Mouse (Mus musculus): ENCODE measurements around the gene Ccnjl. TPM values are rescaled to one million over a fixed set of nuclear protein-coding genes. Genes with fewer than 3 reads are reported as not detected.
A peak's percentile ranks its signal among the peaks of the same experiment; 100 is the strongest.

Ccnjl gene
- total RNA-seq, 2 experiments from 2014 or later, result 7.4 to 8.5 TPM

- no peak for DNase-seq
- intact Hi-C loops (cut with DNase I), result no loop called here
Measured at GRCm38 (mm10) chr11:43565414-43565813, 36.8 kb downstream of the Ccnjl start.

- no peak for DNase-seq
- intact Hi-C loops (cut with DNase I), result no loop called here
Measured at GRCm38 (mm10) chr11:43565852-43566251, 37.3 kb downstream of the Ccnjl start.

- no peak for DNase-seq
- intact Hi-C loops (cut with DNase I), result no loop called here
Measured at GRCm38 (mm10) chr11:43566696-43567095, 38.1 kb downstream of the Ccnjl start.

GRCm38 (mm10) chr11:43568263-43568662, 39.7 kb downstream of the Ccnjl start:
- peak; percentile 30 to 61 for DNase-seq
- intact Hi-C loops (cut with DNase I), result no loop called here

- intact Hi-C loops (cut with DNase I), result no loop called here
- no peak for DNase-seq
Measured at GRCm38 (mm10) chr11:43569188-43569587, 40.6 kb downstream of the Ccnjl start.

GRCm38 (mm10) chr11:43569595-43569994, 41.0 kb downstream of the Ccnjl start:
- intact Hi-C loops (cut with DNase I), result no loop called here
- peak; percentile 85 to 86 for DNase-seq

GRCm38 (mm10) chr11:43575061-43575375, 46.4 kb downstream of the Ccnjl start:
- intact Hi-C loops (cut with DNase I), result no loop called here
- DNase-seq, result no peak

- DNase-seq, result no peak
- intact Hi-C loops (cut with DNase I), result no loop called here
Measured at GRCm38 (mm10) chr11:43575376-43576151, 47.0 kb downstream of the Ccnjl start.

- no peak for DNase-seq
- intact Hi-C loops (cut with DNase I), result no loop called here
Measured at GRCm38 (mm10) chr11:43577713-43578478, 49.3 kb downstream of the Ccnjl start.

GRCm38 (mm10) chr11:43585211-43586005, 56.8 kb downstream of the Ccnjl start:
- DNase-seq, result no peak
- intact Hi-C loops (cut with DNase I), result loop anchor here (1.0 to 2.0 kb wide), 2 partner anchors 57 to 91 kb away; partner anchors contain the start of gene Ccnjl

- intact Hi-C loops (cut with DNase I), result loop anchor here (1.0 kb wide), 1 partner anchor 92 kb away; no protein-coding TSS in a partner anchor
- peak; percentile 83 to 91 for DNase-seq
Measured at GRCm38 (mm10) chr11:43586324-43587090, 57.9 kb downstream of the Ccnjl start, which contains the start of gene 4933415A04Rik. Gene 4933415A04Rik (plus strand): TSS chr11:43587040.

GRCm38 (mm10) chr11:43589530-43590072, 61.0 kb downstream of the Ccnjl start:
- intact Hi-C loops (cut with DNase I), result no loop called here
- DNase-seq, result no peak

GRCm38 (mm10) chr11:43601440-43601839, 72.9 kb downstream of the Ccnjl start, which contains the start of gene Fabp6:
Gene Fabp6 (minus strand): TSS chr11:43601540.
- no peak for DNase-seq
- intact Hi-C loops (cut with DNase I), result no loop called here

GRCm38 (mm10) chr11:43604207-43604606, 75.6 kb downstream of the Ccnjl start:
- intact Hi-C loops (cut with DNase I), result no loop called here
- DNase-seq, result no peak

GRCm38 (mm10) chr11:43604891-43605290, 76.3 kb downstream of the Ccnjl start:
- intact Hi-C loops (cut with DNase I), result no loop called here
- DNase-seq, result no peak

GRCm38 (mm10) chr11:43605859-43606258, 77.3 kb downstream of the Ccnjl start:
- intact Hi-C loops (cut with DNase I), result no loop called here
- no peak for DNase-seq

- intact Hi-C loops (cut with DNase I), result no loop called here
Measured at GRCm38 (mm10) chr11:43608440-43608839, 79.9 kb downstream of the Ccnjl start.

GRCm38 (mm10) chr11:43610006-43610661, 81.5 kb downstream of the Ccnjl start:
- no peak for DNase-seq
- intact Hi-C loops (cut with DNase I), result no loop called here

More at GRCm38 (mm10) chr11:43608440-43608839, 79.9 kb downstream of the Ccnjl start:
- DNase-seq, result no peak

- DNase-seq, result no peak
- intact Hi-C loops (cut with DNase I), result no loop called here
Measured at GRCm38 (mm10) chr11:43610662-43611033, 82.1 kb downstream of the Ccnjl start.

Data from heart, postnatal 14 days (tissue).